Mouse (Mus musculus) kidney, postnatal 25 days (tissue): ENCODE data around the gene Slmap.
"Not testable (repeated sequence)": the region's sequence is repeated elsewhere in the genome, so short reads cannot be mapped to it uniquely, and the experiment has no call there.

Experiments
- DNase-seq, 2 experiments: peaks; one replicate each; pipeline ENCODE4 v3.0.0; 2021; ENCODE audit warnings: mixed read lengths in 2 of 2

The Slmap gene

DNA sequence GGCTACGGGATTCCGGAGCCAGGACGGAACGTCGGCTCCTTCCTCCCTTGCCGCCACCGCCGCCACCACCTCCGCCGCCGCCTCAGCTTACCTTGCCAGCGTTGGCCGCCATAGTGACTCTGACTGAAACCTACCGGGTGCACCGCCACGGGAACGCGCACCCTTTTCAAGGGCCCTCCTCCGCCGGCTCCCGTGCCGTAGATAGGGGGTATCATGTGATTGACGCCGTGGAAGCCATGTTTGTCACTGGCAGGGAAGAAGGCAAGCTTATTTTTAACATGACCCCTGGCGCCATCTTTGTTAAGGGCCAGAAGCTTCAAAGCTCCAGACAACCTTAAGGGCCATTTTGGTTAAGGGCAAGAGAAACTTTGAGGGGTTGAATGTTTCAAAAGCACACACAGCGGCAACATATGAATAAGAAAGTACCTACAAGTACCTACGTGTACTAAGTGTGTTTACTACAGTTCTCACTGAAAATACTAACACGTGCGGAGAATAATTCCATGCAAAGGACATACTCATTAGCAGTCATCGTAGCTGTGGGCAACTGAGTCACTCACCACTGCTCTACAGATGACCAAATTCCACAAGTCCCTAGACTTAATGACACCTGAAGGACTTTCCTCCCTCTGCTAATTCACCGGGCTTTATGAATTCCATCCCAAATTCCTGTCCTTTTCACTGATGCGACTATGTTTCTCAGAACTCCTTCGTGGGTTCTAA, at the start of gene Slmap:
Slmap (minus strand) TSS at position 175 of the 723 bp plus-strand sequence.
- DNase-seq = peak; percentile 99 to 100

DNA sequence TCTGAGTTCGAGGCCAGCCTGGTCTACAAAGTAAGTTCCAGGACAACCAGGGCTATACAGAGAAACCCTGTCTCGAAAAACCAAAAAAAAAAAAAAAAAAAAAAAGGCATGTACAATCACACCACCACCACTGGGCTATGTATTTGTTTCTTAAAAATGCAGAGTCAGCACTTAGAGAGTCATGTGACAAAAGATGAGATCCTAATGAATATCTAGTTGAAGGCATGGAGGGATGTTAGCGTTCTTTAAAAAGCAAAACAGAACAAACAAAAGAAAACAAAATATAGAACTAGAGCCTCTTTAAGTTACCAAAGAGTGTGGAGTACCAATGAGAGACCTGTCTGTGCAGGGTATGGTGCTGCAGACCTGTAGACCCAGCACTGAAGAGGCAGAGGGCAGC, 48.9 kb upstream of the Slmap start:
- DNase-seq = no peak

DNA sequence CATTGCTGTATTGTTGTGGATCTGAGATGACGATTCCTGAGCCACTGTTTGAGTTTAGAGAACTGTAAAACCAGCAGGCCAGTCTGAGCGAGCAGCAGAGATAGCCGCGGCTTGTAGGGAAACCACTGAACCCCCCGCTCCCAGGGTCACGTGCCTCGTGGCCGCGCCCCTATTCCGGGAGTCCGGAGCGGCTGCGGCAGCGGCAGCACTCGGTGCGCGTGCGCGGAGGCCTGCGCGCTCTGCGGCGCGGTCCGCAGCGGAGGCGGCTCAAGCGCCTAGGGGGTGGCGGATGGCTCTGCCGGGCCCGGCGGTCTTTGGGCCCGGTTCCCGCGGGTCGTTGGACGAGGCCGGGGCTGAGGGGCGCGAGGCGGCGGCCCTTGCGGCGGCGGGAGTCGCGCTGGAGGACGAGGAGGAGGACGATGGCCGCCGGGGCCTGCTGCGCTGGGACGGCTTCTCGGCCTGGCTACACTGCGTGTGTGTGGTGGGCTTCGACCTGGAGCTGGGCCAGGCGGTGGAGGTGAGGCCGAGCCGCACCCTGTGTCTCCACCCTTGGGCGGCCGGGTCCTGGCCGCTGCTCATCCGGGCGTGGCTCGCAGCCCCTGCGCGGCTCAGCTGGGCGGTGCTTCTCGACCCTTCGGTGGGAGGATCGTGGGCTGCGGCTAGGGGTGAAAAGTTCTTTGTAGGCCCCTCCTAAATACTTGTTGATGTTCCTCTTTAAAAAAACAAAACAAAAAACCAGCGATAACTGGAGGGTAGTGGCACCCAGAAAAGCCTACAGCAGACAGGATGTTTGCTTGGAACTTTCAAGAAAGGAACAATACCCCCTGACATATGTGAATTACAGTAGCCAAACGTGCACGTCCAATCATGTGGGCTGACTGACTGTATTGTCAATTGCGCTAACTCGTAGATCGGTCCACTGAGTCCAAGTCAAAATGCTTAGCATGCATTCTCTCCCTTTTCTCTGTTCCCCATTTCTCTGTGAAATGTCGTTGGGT, 44.9 kb upstream of the Slmap start:
- DNase-seq = peak; percentile 91 to 96

DNA sequence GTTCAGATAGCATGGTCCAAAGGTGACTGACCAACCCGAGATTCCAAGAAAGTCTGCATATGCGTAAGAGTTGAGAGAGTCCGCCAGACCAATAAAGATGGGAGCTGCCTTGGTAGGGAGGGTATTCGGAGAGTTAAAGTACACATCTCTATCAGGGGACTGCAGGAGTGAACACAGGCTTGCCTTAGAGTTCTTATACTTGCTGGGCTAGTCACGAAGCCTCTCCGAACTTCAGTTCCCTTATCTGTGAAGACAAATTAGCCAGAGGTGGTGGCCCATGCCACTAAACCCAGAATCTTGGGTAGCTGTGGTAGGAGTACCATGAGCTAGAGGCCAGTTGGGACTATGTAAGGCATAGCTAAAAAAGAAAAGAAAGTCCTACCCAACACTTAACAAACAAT, 44.1 kb upstream of the Slmap start:
- no peak for DNase-seq

DNA sequence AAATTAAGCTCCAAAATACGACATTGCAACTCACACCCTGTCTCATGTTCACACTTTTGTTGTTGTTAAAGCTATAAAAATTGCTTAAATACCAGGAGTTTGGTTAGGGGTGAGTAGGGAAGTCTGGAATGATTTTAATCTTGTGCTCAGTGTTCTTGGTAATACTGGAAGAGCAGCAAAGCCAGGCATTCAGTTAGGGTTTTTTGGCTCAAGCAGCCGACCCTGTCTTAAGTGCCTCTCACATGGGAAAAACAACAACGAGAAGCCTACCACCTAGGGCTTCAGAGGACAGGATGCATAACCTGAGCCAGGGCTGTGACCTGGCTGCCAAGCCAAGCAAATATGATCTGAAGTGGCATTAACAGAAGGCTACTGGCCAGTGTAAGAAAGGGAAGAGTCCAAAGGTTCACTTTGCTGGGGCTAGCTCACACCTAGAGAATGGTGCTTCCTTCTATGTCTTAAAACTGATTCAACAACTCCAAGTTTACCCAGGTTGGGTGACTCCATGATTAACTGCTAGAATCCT, 41.6 kb upstream of the Slmap start:
- DNase-seq = peak in 1 of 2 experiments; percentile 2

DNA sequence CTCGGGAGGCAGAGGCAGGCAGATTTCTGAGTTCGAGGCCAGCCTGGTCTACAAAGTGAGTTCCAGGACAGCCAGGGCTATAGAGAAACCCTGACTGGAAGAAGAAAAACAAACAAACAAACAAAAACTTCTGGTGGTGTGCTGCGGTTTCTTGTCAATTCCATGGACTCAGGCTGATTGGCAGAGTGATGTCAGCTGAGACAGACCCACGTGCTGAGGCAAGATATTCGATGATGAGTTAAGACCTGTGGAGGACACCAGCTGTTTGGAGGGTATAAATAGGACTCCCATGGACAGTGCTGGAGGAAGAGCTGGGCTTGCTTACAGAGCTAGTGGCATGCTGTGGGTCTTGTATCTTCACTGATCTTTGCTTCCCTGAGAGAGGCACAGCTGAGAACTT, 38.8 kb upstream of the Slmap start, which contains the start of gene Dennd6a:
Dennd6a (plus strand) TSS at position 301 of the 400 bp plus-strand sequence.
- not testable (repeated sequence) for DNase-seq

DNA sequence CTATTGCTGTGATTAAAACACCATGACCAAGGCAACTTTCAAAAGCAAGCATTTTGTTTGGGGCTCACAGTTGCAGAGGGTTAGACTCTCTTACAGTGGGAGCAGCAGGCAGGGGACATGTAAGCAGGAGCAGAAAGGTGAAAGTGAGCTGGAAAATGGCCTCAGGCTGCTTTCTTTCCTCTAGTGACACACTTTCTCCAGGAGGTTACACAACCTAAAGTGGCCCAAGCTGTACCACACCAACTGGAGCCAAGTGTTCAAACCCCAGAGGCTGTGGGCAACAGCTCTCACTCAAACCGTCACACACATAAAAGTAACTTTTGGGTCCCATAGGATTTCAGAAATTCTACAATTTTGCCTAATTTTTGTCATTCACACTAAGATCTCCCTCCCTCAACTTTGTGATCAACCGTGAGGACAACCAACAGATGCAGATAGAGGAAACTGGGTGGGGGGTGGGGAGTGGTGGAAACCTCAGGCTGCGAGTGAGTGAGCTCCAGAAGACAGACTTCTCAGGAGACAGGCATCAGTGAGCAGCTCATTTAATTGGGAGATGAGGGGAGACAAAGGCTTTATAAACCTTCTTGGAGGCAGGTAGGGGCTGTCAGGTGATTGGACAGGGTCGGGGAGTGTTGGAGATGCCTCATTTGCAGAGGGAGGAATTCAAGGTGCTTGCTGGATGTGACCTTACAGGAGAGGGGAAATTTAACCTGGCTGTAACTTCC, 37.4 kb upstream of the Slmap start:
- peak; percentile 19 to 54 for DNase-seq

DNA sequence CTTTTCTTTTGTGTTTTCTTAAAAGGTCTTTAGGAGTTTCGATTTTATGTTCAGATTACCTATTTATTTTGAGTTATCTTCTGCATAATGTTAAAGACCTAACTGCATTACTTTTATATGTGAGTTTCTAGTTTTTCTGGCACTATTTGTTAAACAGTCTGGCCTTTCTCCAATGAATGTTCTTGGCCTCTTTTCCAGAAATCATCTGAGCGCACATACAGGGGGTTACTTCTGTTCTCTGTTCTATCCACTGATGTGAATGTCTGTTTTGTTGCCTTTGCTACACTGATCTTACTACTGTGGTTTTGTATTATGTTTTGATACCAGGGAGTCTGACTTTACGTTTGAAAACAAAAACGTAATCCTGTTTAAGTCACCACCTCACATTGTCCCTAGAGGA, 35.1 kb upstream of the Slmap start:
- no peak for DNase-seq

DNA sequence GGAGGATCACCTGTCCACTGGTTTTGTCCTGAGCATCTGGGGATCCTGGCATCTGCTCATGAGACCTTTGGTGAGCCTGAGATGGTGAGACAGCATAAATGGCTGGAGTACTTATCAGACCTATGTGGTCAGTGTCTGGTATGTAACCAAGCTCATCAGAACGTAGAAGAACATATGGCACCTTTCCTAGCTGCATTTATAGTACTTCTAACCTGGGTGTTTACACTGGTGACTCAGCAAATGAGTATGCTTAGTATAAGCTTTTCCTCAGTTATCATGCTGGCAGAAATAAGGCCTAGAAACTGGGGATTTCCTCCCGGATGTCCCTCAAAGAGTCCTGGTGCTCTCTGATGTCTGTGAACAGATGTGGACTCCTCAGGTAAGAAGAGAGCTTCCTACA, 27.5 kb upstream of the Slmap start:
- DNase-seq = no peak

DNA sequence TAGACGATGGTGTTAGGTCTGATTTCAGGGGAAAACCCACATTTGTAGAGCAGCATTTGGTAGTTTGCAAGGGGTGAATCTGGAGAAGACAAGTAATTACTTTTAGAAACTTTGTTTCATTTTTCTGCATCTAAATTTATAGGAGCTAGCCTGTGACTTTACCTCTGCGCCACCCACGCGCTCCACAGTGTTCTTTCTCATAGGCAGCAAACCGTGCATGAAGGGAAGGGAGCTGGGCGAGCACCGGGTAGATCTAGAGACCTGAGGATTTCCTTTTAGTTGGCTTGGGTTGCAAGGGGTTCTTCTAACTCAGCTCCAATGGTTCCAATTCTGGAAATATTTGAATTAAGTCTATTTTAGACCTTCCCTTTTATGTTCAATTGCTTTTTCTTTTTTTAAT, 23.8 kb upstream of the Slmap start:
- DNase-seq = peak; percentile 31 to 60

DNA sequence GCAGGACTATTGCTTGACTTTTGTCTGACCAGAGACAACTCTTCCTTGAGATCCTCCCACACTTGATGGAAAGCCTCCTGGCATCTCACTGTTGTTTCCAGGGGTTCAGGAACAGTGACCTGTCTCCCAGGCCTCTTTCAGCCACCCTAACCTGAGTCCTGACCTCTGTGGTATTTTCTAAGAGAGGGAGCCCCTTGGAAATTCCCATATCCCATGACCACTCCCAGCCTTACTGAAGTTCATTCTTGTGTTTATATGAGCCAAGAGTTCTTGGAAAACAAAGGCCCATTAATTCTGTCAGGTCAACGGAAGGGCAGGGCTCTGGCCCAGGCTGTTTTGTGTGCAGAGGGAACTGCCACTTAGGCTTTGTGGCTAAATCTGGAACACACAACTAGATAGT, 22.9 kb upstream of the Slmap start:
- peak; percentile 47 to 54 for DNase-seq

DNA sequence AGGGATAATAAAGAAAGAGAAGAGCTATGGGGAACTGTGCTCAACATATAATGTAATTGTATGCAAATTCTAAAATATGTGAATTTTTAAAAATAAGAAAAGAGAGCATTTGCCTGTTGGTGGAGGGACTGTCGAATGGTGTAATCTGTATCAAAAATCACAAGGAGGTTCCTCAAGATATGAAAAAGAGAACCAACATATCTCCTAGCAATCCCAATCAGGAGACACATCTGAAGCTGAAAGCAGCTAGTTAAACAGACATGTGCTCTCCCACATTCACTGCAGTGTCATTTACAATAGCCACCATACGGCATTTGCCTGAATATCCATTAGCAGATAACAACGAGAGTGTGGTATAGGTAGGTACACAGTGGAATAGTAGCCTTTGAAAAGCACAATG, 18.1 kb upstream of the Slmap start:
- no peak for DNase-seq

DNA sequence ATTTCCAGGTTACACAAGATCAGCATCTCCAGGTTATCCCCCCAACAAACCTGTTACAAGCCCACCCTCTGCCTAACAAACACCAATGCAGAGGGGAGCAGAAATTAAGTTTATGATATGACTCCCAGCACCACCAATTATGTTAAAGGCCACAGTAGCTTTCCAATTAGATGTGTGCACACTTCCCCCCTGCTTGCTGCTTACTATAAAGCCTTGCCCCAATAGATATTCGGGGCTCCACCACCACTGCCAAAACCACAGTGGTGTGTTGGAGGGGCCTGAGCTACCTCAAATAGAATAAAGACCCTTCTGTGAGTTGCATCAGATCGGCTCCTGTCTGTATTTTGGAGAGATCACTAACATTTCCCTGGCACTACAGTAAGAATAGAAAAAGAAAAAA, 17.7 kb upstream of the Slmap start:
- DNase-seq = no peak

DNA sequence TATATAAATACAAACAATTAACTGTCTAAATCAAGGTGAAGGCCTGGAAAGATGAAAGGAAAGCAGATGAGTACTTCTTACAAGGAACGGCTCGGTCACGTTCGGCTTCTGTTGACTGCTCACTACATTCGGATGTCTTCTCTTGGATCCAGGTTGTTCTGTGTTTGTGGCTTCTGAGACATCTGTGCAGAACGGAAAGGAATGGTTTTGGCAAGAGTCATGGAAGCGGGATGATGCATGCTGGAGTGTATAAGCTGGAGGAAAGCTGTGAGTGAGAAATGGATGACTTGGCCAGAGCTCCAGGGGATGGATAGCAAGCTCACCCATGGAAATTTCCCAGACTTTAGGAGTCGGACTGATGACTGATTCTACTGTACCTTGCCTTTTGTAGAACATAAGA, 16.0 kb upstream of the Slmap start:
- no peak for DNase-seq

DNA sequence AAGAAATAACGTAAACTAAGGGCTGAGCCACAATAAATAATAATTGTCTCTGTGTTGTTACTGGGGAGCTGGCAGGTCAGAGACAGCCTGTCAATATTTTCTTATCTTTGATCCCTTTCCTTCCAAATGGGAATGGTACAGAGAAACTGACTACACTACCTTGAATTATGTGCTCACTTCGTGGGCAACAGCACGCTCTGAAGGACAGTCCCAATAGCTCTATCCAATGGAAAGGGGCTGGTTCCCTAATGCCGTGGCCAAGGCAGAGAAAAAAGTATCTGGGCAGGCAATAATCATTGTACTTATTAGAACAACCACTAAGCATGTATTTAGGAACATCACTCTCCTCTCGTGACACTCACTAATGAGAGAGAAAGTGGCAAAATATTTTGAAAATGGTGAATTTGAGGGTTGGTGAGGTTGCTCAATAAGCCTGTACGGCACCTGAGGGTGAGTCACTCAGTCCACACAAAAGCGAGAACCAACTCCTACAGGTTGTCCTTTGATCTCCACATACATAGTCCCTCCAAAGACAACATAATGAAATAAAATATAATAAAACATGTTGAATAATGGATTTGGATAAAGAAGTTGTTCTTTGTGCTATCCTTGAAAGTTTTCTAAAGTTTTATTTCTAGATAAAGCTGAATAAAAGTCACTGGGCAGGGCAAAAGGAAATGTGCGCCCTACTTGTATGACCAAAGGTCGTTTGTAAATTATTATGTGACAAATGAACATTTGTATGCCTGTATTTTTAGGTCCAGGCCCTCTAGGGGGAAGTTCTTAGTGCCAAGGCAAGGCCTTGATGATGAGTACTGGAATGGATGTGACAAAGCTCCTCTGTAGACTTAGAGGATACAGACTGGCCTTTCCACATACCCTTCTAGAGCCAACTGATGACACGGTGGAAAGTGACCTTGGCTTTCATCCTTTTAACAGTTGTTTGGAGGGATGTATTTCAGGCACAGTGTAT, 13.1 kb upstream of the Slmap start:
- DNase-seq = no peak

DNA sequence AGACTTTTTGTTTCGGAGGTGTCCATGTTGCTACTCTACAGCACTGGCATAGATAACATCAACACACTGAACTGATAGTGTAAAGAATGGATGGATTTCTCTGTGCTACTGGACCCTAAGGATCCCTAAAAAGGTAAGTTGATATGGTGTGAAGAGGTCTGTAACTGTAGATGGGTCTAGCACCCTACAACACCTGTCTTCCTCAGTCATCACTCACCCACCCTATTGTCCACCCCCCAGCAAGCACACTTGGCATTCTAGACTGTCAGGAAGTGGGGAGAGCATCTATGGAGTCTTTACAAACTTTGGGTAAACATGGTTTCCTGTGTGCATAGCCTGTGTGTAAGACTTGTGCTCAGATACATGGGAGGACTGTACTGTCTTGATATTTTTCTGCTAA, 7.4 kb upstream of the Slmap start:
- DNase-seq = no peak

DNA sequence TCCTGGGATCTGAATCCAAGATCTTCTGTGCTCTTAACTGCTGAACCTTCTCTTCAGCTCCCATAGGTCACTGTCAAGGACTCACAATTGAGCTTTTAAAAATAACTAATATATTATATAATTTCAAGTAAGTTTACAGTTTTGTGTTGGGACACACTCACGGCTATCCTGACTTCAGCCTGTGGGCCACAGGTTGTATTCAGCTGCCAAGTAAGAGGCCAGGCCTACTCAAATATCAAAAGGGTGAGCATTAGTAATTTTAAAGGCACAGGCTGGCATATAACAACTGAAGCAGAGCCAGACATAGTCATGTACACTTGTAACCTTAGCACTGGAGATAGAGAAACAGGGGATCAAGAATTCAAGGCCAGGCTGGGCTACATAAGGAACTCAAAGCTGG, 5.8 kb upstream of the Slmap start:
- DNase-seq = no peak

DNA sequence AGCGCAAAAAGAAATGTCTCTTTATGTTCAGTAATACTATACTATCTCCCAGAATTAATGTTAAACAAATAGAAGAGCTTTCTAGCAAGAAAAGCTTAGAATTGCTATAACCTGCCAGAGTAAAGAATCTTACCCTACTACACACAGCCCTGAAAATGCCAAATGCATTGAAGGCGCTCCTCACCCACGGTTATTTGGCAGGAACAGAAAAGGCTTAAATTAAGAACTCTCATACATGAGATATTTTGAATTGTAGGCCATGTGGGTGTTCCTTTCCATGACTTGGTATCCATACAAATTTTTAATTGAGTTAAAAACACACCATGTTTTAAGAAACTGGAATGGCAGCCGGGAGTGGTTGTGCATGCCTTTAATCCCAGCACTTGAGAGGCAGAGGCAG, 4.5 kb upstream of the Slmap start:
- DNase-seq = no peak

DNA sequence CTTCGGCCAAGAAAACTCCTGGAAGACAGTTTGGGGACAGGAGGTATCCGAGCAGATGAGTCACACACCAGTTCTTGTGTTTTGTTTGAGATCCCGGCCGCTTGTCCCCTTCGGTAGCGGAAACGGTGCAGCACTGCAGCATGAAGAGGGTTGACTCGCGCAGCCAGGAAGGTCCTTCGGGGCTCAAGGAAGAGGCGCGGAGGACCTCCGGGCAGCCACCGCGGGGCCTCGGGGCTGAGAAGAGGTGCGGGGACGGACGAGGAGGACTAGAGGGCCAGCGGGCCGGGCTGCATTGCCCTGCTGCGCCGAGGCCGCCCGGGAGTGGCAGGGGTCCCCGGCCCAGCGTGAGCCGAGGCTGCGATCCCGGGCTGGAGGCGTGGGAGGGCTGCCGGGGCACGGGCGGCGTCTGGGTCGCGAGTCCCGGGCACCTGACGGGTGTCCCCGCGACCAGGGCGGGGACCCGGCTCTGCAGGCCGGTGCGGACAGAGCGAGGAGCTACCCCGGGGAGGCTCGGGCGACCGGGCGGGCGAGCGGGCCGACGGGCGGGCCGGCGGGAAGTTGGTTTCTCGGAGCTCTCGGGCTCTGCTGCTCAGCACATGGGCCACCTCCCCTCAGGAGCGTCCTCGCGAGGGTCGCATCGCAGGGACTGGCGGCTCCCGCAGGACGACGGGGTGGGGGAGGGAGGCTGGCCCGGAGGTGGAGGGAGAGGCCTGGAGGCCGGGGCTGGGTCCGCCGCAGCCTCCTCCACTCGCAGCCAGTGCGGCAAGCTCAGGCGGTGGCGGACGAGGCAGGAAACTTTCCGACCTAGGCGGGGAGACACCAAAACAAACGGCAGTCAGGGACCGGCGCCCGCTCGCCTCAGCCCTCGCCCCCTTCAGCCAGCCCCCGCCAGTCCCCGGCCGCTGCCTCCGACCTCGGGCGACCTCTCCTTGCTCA, 642 bp downstream of the Slmap start:
- peak; percentile 52 to 75 for DNase-seq

DNA sequence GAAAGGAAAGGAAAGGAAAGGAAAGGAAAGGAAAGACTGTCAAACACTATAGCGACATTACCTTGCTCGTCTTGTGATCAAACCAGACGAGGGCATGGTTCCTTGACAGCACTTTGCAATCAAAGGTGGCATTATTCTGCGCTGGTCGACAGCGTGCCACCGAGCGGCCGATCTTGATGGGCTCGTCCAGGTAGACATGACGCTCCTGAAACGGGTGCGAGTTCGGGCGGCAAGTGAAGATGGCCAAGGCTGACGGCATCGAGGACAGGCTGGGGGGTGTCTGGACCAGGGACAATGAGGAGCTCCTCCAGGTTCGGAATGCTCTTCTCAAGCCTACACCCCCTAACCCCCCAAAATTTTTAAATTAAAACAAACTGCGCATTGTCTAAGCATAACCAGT, 1.5 kb downstream of the Slmap start:
- DNase-seq = peak; percentile 21 to 49
